Mouse (Mus musculus) activated CD4-positive, CD25-positive, alpha-beta regulatory T cell, adult 9 weeks (primary cell): ENCODE results near the gene Dck. TPM values are rescaled to one million over a fixed set of nuclear protein-coding genes. Genes with fewer than 3 reads are reported as not detected.

ENCODE experiments used
- polyA plus RNA-seq: library from polyadenylated mRNA; unstranded; fragments of 100-300 nt; shearing (Covaris generic); gene quantifications from one replicate; pipeline ENCODE4 v1.2.1, GENCODE M21; 2017

The Dck gene
- polyA plus RNA-seq = 94.8 TPM

DNA sequence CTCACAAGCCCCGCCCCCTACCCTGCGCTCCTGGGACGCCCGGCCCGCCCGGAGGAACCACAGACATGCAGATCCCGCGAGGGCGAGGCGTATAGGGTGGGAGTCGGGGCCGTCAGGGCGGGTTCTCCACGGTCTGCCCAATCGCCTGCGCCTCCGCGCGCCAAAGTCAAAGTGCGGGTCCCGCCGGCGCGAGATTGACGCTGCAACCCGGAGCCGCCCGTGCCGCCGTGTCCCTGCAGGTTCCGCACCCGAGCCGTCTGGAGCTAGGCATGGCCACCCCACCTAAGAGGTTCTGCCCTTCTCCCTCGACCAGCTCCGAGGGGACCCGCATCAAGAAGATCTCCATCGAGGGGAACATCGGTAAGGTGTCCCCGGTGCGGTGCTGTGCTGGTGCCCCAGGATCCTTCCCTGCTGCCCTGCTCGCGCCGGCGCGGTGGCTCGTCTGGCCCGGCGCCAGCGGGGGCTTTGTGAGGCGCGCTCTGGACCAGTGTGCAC, at the start of gene Dck:
Gene Dck (plus strand): TSS at position 10 of the 495 bp plus-strand sequence.

DNA sequence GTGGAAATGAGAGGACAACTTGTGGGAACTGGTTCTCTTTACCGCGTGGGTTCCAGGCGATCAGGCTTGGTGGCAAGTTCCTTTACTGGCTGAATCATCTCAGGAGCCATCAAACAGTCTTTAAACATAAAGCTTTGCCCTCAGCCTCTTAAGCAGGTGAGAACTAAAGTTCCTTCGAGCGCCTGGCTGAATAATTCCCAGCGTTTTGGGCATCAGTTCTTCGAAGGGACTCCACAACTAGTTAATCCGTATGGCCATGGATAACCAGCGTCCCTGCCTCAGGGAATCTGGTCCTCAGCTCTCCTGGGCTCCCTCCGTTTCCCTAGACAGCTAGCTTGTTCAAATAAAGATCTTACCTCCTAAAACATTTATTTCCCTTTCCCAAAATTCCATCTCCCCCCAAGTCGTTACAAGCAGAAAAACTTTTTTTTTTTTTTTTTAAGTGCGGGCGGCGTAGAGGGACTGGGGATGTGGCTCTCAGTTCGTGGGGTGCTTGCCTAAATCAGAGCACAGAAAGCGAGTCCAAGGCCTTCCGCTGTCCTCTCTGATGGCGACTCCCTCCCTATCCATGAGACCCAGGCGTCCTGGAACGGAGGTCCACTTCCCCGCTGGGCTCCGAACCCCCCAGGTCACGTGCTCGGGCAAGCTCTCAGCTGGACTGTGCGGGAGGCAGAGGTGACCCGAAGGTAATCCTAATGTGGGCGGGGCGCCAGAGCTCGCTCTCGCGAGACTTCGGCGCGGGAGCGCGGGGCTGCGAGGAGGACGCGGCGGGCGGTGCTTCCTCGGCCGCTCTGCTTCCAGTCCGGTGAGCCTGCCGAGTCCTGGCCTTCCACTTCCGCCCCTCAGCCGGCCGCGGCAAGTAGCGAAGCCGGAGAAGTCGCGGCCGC, 44.4 kb upstream of the Dck start, which contains the start of gene Mob1b:
Gene Mob1b (plus strand): TSS at position 740 of the 887 bp plus-strand sequence.

Other genes with a start within 250 kb of the Dck start
- gene Jchain, start 237.1 kb upstream of the Dck start, polyA plus RNA-seq = 5.6 TPM
- gene Utp3, start 210.5 kb upstream of the Dck start, polyA plus RNA-seq = 110 TPM
- 1.9 TPM for gene Rufy3, start 200.0 kb upstream of the Dck start, polyA plus RNA-seq
- gene Grsf1, start 88.8 kb upstream of the Dck start, polyA plus RNA-seq = 3.5 TPM
- gene Mob1b, start 44.1 kb upstream of the Dck start, polyA plus RNA-seq = 10.8 TPM
- not detected for gene Slc4a4, start 121.8 kb downstream of the Dck start, polyA plus RNA-seq